Mouse (Mus musculus) hindbrain, embryonic 16.5 days (tissue): Measurements from ENCODE around the gene Lamc2. TPM values are rescaled to one million over a fixed set of nuclear protein-coding genes. Genes with fewer than 3 reads are reported as not detected.
A peak's percentile ranks its signal among the peaks of the same experiment; 100 is the strongest.
"Not testable (repeated sequence)": the region's sequence is repeated elsewhere in the genome, so short reads cannot be mapped to it uniquely, and the experiment has no call there.

Experiments
- ATAC-seq: fragments of 200-750 bp; cut with Nextera tagmentation; 2 replicates; pipeline ENCODE4 v1.8.0; 2017; ENCODE audit warnings: moderate TSS enrichment, moderate library complexity
- H3K27ac ChIP-seq: fragments of 300-500 bp; sonication (generic); 2 replicates; pipeline ENCODE4 v1.5.1; 2014; ENCODE audit warnings: low read depth, mild to moderate bottlenecking, control low read depth, low read length, moderate library complexity
- H3K27me3 ChIP-seq: fragments of 300-500 bp; sonication (generic); replicated peaks from 2 replicates; pipeline ENCODE4 v1.6.1; 2014; ENCODE audit warnings: low read length; ENCODE audit not compliant: control insufficient read depth, insufficient read depth
- H3K36me3 ChIP-seq: fragments of 300-500 bp; sonication (generic); 2 replicates; pipeline ENCODE4 v1.6.1; 2014; ENCODE audit warnings: mild to moderate bottlenecking, low read length, moderate library complexity, mixed read lengths; ENCODE audit not compliant: control insufficient read depth, insufficient read depth
- H3K4me1 ChIP-seq: fragments of 300-500 bp; sonication (generic); 2 replicates; pipeline ENCODE4 v1.6.1; 2014; ENCODE audit warnings: low read depth, low read length; ENCODE audit not compliant: control insufficient read depth, insufficient read depth
- H3K4me2 ChIP-seq: fragments of 300-500 bp; sonication (generic); 2 replicates; pipeline ENCODE4 v1.6.1; 2014; ENCODE audit warnings: mild to moderate bottlenecking, low read length, control low read depth, moderate library complexity
- H3K4me3 ChIP-seq: fragments of 300-500 bp; sonication (generic); 2 replicates; pipeline ENCODE4 v1.5.1; 2014; ENCODE audit warnings: mild to moderate bottlenecking, low read length, control low read depth, moderate library complexity
- H3K9ac ChIP-seq: fragments of 300-500 bp; sonication (generic); 2 replicates; pipeline ENCODE4 v1.6.1; 2014; ENCODE audit warnings: low read depth, mild to moderate bottlenecking, control low read depth, low read length, moderate library complexity
- H3K9me3 ChIP-seq: fragments of 300-500 bp; sonication (generic); 2 replicates; pipeline ENCODE4 v1.6.1; 2014; ENCODE audit warnings: mild to moderate bottlenecking, low read length, moderate library complexity; ENCODE audit not compliant: control insufficient read depth
- WGBS: fragments of 180-500 bp; shearing (Covaris S2); extraction: QIAGEN DNeasy Blood & Tissue Kit; methylation state at CpG from one replicate; pipeline ENCODE4 v1.1.7; 2014; 5-methylcytosine and 5-hydroxymethylcytosine counted together
- polyA plus RNA-seq: library from polyadenylated mRNA; unstranded; fragments of >200 nt; fragmentation: Nextera tagmentation; extraction: Ambion mirVana; gene quantifications from 2 replicates; pipeline ENCODE4 v1.2.1, GENCODE M21; 2015

Gene Lamc2
- polyA plus RNA-seq, 1 experiment from 2014 or later, result 2.5 TPM

DNA sequence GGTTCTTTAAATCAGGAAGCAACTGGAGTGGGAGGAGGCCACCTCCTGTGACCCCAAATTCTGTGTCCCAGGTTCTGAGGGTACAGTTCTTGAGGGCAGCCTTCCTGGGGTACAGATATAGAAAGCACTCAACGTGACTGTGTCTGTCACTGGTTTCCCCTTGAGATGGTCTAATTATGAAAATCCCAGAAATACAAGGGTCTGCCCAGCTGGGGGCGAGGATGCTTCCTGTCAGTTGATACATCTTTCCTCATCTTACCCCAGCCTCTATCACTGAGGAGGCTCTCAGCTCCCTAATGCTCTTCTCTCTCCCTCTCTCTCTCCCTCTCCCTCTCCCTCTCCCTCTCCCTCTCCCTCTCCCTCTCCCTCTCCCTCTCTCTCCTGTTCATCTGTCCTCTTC is 96.2 kb downstream of the Lamc2 start:
- 86% methylated on average over 2 of the region's 2 CpGs for WGBS
- 0 out of 2 replicates have a peak, but pooled peaks cover 1% of the 10 kb centered on the region for H3K27me3 ChIP-seq
- no peak for ATAC-seq

DNA sequence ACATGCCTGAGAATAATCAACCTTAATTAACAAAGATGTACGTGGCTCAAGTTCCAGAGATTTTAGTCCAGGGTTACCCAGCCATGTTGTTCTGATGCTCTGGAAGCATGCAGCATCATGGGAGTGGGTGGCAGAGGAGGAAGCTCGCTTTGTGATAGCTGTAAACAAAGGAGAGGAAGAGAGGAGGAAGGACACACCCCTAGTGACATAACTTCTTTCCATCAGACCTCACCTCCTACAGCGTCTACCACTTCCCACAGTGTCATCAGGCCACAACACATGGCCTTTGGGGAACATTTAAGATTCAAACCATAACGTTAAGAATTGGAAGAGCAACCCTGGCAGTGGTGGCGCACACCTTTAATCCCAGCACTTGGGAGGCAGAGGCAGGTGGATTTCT is 98.5 kb downstream of the Lamc2 start:
- Histone ChIP-seq H3K27ac (no peak overlapping the region), H3K9me3 (no peaks in the 10 kb centered on the region), H3K4me1 (no peaks in the 10 kb centered on the region), H3K4me3 (no peak overlapping the region), H3K27me3 (no peaks in the 10 kb centered on the region), H3K36me3 (peaks cover 5% of the 10 kb centered on the region; the same call in 1 of the 2 replicates), H3K4me2 (no peak overlapping the region), H3K9ac (no peak overlapping the region)
- WGBS, result 87% methylated on average over 5 of the region's 5 CpGs
- no peak for ATAC-seq

More for the DNA sequence above, 96.2 kb downstream of the Lamc2 start:
- no peak overlapping the region for H3K4me2 ChIP-seq
- H3K4me3 ChIP-seq, result no peak overlapping the region
- no peak overlapping the region for H3K9ac ChIP-seq
- peaks cover 5% of the 10 kb centered on the region; the same call in 1 of the 2 replicates for H3K36me3 ChIP-seq
- no peaks in the 10 kb centered on the region for H3K4me1 ChIP-seq
- H3K27ac ChIP-seq, result no peak overlapping the region
- no peaks in the 10 kb centered on the region for H3K9me3 ChIP-seq

DNA sequence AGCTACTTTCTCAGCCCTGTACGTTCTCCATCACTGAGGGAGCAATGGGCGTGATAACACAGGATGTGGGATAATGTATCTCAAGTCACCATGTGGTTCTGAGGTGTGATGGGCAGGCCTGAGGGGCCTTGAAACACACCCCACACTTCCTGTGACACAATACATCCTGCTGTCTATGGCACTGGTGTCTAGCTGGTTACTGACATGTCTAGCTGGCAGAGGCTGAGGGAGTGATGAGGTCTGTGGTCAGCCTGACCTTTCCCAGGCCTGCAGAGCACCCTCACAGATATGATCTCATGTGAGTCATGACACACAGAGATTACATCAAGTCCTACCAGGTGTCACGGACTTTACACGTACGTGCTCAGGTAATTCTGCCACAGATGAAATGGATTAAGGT is 101.0 kb downstream of the Lamc2 start:
- Histone ChIP-seq H3K4me1 (no peaks in the 10 kb centered on the region), H3K9ac (no peak overlapping the region), H3K4me3 (no peak overlapping the region), H3K27me3 (no peaks in the 10 kb centered on the region), H3K27ac (no peak overlapping the region), H3K4me2 (no peak overlapping the region), H3K9me3 (no peaks in the 10 kb centered on the region), H3K36me3 (peaks cover 5% of the 10 kb centered on the region; the same call in 1 of the 2 replicates)
- WGBS, result 85% methylated on average over 5 of the region's 5 CpGs
- no peak for ATAC-seq

DNA sequence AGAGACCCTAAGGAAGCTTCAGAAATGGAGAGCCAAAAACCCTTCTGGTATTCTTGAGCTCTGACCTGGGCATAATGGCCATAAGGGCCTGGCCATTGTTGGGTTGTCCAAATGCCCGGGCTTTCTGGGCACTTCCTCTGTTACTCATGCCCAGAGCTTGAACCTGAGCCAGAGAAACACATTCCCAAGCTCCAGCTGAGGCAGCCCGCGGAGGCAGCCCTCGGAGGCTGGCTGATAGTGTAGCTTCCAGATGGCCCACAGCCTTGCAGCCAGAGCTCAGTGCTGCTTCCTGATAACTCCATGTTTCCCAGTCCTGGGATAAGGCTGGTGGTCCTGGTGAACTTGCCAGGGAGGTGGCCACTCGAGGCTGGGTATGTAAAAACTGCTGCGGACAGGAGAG is 102.1 kb downstream of the Lamc2 start:
- Histone ChIP-seq H3K4me1 (no peaks in the 10 kb centered on the region), H3K9me3 (no peaks in the 10 kb centered on the region), H3K9ac (no peak overlapping the region), H3K27ac (no peak overlapping the region), H3K36me3 (peaks cover 5% of the 10 kb centered on the region; the same call in 1 of the 2 replicates), H3K4me2 (no peak overlapping the region), H3K27me3 (no peaks in the 10 kb centered on the region), H3K4me3 (no peak overlapping the region)
- peak; percentile 72 for ATAC-seq
- WGBS, result 48% methylated on average over 6 of the region's 6 CpGs

DNA sequence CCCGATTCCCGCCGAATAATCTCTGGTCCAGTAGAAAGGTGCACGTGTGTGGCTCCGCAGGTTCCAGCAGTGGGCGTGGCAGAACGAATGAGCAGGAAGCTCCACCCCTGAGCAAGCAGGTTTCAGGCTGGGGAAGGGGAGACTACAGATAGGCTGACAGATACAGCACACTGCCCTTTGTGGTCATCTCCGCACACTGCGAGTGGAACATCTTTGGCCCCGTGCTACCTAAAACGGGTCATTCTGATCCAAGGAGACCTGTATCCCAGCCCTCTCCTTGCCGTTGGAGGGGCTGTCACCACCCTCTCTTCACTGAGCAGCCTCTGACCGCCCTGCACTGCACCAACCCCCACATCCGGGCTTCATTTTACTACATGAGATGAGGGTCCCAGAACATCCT is 103.0 kb downstream of the Lamc2 start:
- 91% methylated on average over 7 of the region's 14 CpGs for WGBS

DNA sequence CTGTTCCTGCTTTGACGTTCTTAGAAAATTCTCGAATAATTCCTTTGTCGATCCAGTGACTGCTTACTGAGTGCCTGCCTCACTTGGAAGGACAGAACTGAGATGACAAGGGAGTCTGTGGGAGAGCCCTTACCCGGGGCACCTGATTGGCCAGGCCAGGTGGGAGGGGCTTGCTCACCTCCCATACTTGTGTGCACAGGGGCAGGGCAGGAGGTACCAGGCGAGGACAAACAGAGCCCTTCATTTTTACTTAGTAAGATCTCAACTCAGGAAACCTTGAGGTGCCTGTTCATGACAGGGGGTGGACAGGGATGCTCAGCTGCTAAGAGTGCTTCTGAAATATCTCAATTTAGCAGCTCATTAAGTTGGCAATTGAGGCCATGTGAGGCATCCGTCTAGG is 110.3 kb downstream of the Lamc2 start:
- H3K4me1 ChIP-seq, result no peaks in the 10 kb centered on the region; the same call in 1 of the 2 replicates
- H3K36me3 ChIP-seq, result peaks cover 3% of the 10 kb centered on the region
- WGBS, result 45% methylated on average over 6 of the region's 6 CpGs
- ATAC-seq, result peak; percentile 41
- no peak overlapping the region for H3K9ac ChIP-seq
- no peak overlapping the region for H3K4me3 ChIP-seq
- no peak overlapping the region for H3K4me2 ChIP-seq
- H3K9me3 ChIP-seq, result no peaks in the 10 kb centered on the region
- H3K27me3 ChIP-seq, result peaks cover 2% of the 10 kb centered on the region
- H3K27ac ChIP-seq, result no peak overlapping the region

More for the DNA sequence above, 103.0 kb downstream of the Lamc2 start:
- not testable (repeated sequence) for H3K4me2 ChIP-seq, H3K9ac ChIP-seq, H3K27ac ChIP-seq, H3K4me3 ChIP-seq, H3K27me3 ChIP-seq, H3K36me3 ChIP-seq, H3K9me3 ChIP-seq, ATAC-seq, H3K4me1 ChIP-seq

DNA sequence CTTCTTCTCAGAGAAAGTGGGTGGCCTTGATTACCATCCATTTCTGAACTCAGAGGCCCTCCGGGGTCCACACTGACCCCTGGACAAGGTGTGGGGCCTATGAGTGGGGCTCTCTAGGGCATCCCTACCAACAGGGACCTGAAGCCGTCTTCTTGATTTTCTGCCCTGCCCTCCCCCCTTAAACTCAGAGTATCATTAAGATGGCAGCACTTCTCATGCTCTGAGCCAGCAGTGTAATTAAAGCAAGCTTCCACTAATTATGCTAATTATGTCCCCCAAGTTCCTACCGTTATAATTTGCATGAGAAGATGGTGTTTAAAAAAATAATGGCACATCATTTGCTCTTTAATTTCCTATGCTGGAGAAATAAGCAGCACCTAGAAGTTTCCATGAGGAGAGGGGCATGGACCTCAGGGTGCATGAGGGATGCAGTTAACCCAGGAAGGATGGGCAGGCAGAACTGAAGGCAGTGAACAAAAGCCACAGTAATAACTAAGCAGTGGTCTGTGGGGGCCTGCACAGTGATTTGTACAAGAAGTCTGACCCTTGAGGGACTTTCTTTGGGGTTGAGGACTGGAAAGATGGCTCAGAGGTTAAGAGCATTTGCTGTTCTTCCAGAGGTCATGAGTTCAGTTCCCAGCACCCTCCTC is 111.0 kb downstream of the Lamc2 start:
- peak; percentile 34; the same call in 1 of the 2 replicates for ATAC-seq
- WGBS, result 53% methylated on average over 3 of the region's 3 CpGs
- Histone ChIP-seq H3K36me3 (peaks cover 3% of the 10 kb centered on the region), H3K27me3 (peaks cover 2% of the 10 kb centered on the region), H3K4me1 (no peaks in the 10 kb centered on the region; the same call in 1 of the 2 replicates), H3K27ac (no peak overlapping the region), H3K9ac (no peak overlapping the region), H3K4me2 (no peak overlapping the region), H3K9me3 (no peaks in the 10 kb centered on the region), H3K4me3 (no peak overlapping the region)

DNA sequence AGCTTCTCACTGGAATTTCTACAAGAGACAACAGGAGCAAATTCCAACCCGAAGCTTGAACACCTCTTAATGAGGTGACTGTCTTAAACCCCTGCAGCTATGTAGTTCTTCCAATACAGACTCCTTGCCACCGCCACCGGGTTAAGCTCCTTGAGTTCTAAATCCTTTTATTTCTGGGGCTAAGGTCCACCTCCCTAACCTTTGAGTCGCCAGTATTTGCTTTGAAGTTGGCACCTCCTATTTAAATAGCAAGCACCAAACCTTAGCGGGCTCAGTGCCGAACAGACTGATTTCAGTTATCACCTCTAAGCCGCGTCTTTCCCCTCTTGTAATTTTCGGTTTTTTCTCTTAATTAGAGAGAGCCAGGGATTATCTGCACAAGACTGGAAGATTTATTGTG is 112.8 kb downstream of the Lamc2 start:
- no peak for ATAC-seq
- no peak overlapping the region for H3K27ac ChIP-seq
- no peaks in the 10 kb centered on the region for H3K9me3 ChIP-seq
- H3K36me3 ChIP-seq, result peaks cover 3% of the 10 kb centered on the region
- H3K27me3 ChIP-seq, result peaks cover 2% of the 10 kb centered on the region
- H3K4me3 ChIP-seq, result no peak overlapping the region
- WGBS, result 28% methylated on average over 9 of the region's 9 CpGs
- no peak overlapping the region for H3K9ac ChIP-seq
- H3K4me2 ChIP-seq, result no peak overlapping the region
- no peaks in the 10 kb centered on the region; the same call in 1 of the 2 replicates for H3K4me1 ChIP-seq
